Mouse (Mus musculus): ENCODE data around the gene Rhox2b.
"Not testable (repeated sequence)": the region's sequence is repeated elsewhere in the genome, so short reads cannot be mapped to it uniquely, and the experiment has no call there.

Gene Rhox2b

GRCm38 (mm10) chrX:37411767-37412166, at the start of gene Rhox2b:
TSS of gene Rhox2b (plus strand) at chrX:37412067.
- DNase-seq, result not testable (repeated sequence)

- not testable (repeated sequence) for DNase-seq
These were observed 32.1 kb upstream of the Rhox2b start, which contains the start of gene Rhox3a2 for GRCm38 (mm10) chrX:37379728-37380127. TSS of gene Rhox3a2 (plus strand) at chrX:37380028.

DNA sequence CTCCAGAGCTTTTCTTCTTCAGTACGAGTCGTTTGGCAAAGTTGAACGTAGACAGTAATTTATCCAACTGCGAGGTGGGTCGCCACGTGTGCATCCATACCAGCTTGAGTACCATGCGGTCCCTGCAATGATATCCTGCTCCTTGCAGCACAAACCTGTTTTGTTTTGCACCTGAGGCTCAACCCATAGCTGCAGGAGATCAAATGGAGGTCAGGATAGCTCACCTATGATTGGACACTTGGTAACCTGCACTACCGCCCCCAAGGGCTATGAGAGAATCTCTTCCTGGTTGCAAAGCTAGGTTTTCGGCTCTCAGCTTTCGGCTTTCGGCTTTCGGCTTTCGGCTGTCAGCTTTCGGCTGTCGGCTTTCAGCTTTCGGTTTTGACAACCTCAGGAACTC, 21.3 kb upstream of the Rhox2b start, which contains the start of gene Rhox4a2:
Rhox4a2 (plus strand) TSS at position 301 of the 400 bp plus-strand sequence.
- DNase-seq, result not testable (repeated sequence)

- DNase-seq, result not testable (repeated sequence)
These were observed 20.3 kb downstream of the Rhox2b start, which contains the start of gene Rhox4b for GRCm38 (mm10) chrX:37432194-37432593. TSS of gene Rhox4b (plus strand) at chrX:37432494.

DNA sequence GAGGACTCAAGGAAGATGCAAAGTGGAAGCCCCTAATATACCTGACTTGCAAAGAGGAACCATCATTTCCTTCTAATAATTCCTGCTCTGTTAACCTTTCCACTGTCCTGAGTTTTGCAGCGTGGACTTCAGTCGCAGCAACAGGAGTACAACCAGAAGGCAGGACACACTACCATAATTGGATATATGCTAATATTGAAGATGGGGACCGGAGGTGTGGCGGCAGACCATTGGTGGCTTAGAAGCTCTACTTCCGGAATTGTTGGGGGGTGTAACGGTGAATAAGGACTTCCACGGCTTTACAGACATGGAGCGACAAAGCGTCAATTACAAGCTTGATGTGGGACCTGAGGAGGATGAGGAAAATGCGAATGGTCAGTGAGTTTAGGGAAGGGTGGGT, 41.5 kb downstream of the Rhox2b start, which contains the start of gene Rhox2c:
Rhox2c (plus strand) TSS at position 301 of the 400 bp plus-strand sequence.
- not testable (repeated sequence) for DNase-seq

GRCm38 (mm10) chrX:37458285-37458684, 46.4 kb downstream of the Rhox2b start, which contains the start of gene Rhox3c:
TSS of gene Rhox3c (plus strand) at chrX:37458585.
- DNase-seq, result not testable (repeated sequence)
